Mouse (Mus musculus) CH12.LX (cell line): ENCODE results near the gene Prdm10. TPM values are rescaled to one million over a fixed set of nuclear protein-coding genes. Genes with fewer than 3 reads are reported as not detected.

Experiments
- DNase-seq: peaks from one replicate; pipeline ENCODE4 v3.0.0-alpha.2; 2013; ENCODE audit errors: extremely low read depth
- H3K27ac ChIP-seq: 2 replicates; pipeline ENCODE4 v1.5.1; 2012; ENCODE audit warnings: low read depth, mild to moderate bottlenecking, control low read depth, moderate library complexity; ENCODE audit not compliant: insufficient read depth
- H3K27me3 ChIP-seq: replicated peaks from 2 replicates; pipeline ENCODE3; 2012; ENCODE audit warnings: inconsistent platforms
- H3K36me3 ChIP-seq, 2 experiments: replicated peaks in 1 of 2; 2 replicates each; pipeline versions ENCODE3 to v1.6.1; 2012; ENCODE audit warnings: inconsistent platforms in 1 of 2, low read length in 1 of 2, mild to moderate bottlenecking in 1 of 2, mixed read lengths in 1 of 2, moderate library complexity in 1 of 2; ENCODE audit not compliant: control insufficient read depth in 1 of 2, insufficient read depth in 1 of 2
- H3K4me1 ChIP-seq, 2 experiments: 2 replicates each; pipeline ENCODE4 v1.6.1; 2012; ENCODE audit warnings: inconsistent platforms in 1 of 2, moderate library complexity in 1 of 2; ENCODE audit not compliant: insufficient read depth in 2 of 2, control insufficient read depth in 1 of 2
- H3K4me2 ChIP-seq: 2 replicates; pipeline ENCODE4 v1.6.1; 2012; ENCODE audit warnings: low read depth, mild to moderate bottlenecking, control low read depth; ENCODE audit not compliant: poor library complexity, insufficient read depth, severe bottlenecking
- H3K4me3 ChIP-seq, 3 experiments: fragments of 150-350 bp in 1 of 3; sonication (generic) in 1 of 3; replicated peaks in 1 of 3; 2 replicates each; pipeline versions ENCODE3 to v1.5.1; 2011 to 2012; ENCODE audit warnings: low read depth in 2 of 3, low read length in 2 of 3, mild to moderate bottlenecking in 2 of 3, moderate library complexity in 2 of 3, control low read depth in 1 of 3, improper control_type of control experiment in 1 of 3, inconsistent platforms in 1 of 3, mixed read lengths in 1 of 3; ENCODE audit not compliant: poor library complexity in 1 of 3
- H3K79me2 ChIP-seq: replicated peaks from 2 replicates; pipeline ENCODE4 v1.6.1; 2012; ENCODE audit warnings: mild to moderate bottlenecking, moderate library complexity; ENCODE audit not compliant: control insufficient read depth, poor library complexity, insufficient read depth, severe bottlenecking; ENCODE audit errors: extremely low read depth
- H3K9ac ChIP-seq: 2 replicates; pipeline ENCODE4 v1.6.1; 2012; ENCODE audit warnings: low read depth, mild to moderate bottlenecking, control low read depth, moderate library complexity; ENCODE audit not compliant: insufficient read depth
- H3K9me3 ChIP-seq: replicated peaks from 2 replicates; pipeline ENCODE3; 2012; ENCODE audit warnings: low read length, inconsistent platforms, mixed read lengths
- CHD2 ChIP-seq: IDR thresholded peaks from 2 replicates; pipeline ENCODE4 v1.6.1; 2011; ENCODE audit warnings: low read length, improper control_type of control experiment
- CTCF ChIP-seq, 2 experiments: IDR thresholded peaks in 1 of 2; conservative IDR thresholded peaks in 1 of 2; 2 replicates each; pipeline ENCODE4 v1.5.1; 2011 to 2012; ENCODE audit warnings: low read depth in 2 of 2, low read length in 2 of 2, improper control_type of control experiment in 1 of 2, inconsistent platforms in 1 of 2, mild to moderate bottlenecking in 1 of 2, moderate library complexity in 1 of 2
- ELF1 ChIP-seq: IDR thresholded peaks from 2 replicates; pipeline ENCODE4 v1.6.1; 2014; ENCODE audit warnings: low read depth, mild to moderate bottlenecking, inconsistent platforms, low read length, improper control_type of control experiment
- EP300 ChIP-seq: IDR thresholded peaks from 2 replicates; pipeline ENCODE4 v1.6.1; 2011; ENCODE audit warnings: low read length, improper control_type of control experiment
- ETS1 ChIP-seq: conservative IDR thresholded peaks from 2 replicates; pipeline ENCODE4 v1.6.1; 2012; ENCODE audit warnings: low read depth, mild to moderate bottlenecking, inconsistent platforms, low read length, improper control_type of control experiment, moderate library complexity
- HCFC1 ChIP-seq: IDR thresholded peaks from 2 replicates; pipeline ENCODE4 v1.6.1; 2012; ENCODE audit warnings: low read depth, mild to moderate bottlenecking, inconsistent platforms, low read length, improper control_type of control experiment
- JUND ChIP-seq: conservative IDR thresholded peaks from 2 replicates; pipeline ENCODE4 v1.6.1; 2011; ENCODE audit warnings: low read depth, low read length, improper control_type of control experiment
- MEF2A ChIP-seq: IDR thresholded peaks from 2 replicates; pipeline ENCODE4 v1.6.1; 2014; ENCODE audit warnings: low read depth, mild to moderate bottlenecking, inconsistent platforms, low read length, improper control_type of control experiment, borderline replicate concordance
- MXI1 ChIP-seq: IDR thresholded peaks from 2 replicates; pipeline ENCODE4 v1.6.1; 2011; ENCODE audit warnings: mild to moderate bottlenecking, low read depth, low read length, improper control_type of control experiment
- NRF1 ChIP-seq: IDR thresholded peaks from 2 replicates; pipeline ENCODE4 v1.6.1; 2014; ENCODE audit warnings: low read depth, mild to moderate bottlenecking, inconsistent platforms, low read length, improper control_type of control experiment, moderate library complexity
- RAD21 ChIP-seq: IDR thresholded peaks from 2 replicates; pipeline ENCODE4 v1.6.1; 2011; ENCODE audit warnings: low read depth, mild to moderate bottlenecking, low read length, improper control_type of control experiment, moderate library complexity
- SMC3 ChIP-seq: IDR thresholded peaks from 2 replicates; pipeline ENCODE4 v1.6.1; 2011; ENCODE audit warnings: low read depth, low read length, improper control_type of control experiment
- dilution Hi-C: fragments of 300-500 bp; cut with MboI; formaldehyde crosslinking; loops from 2 replicates; pipeline ENCODE4 v1.14.3; 2020; ENCODE audit warnings: low sequenced_read_pairs; ENCODE audit not compliant: extremely low pct_unique_long_range_greater_than_20kb, extremely low pct_ligation_motif_present
- in situ Hi-C: fragments of 300-500 bp; cut with MboI; formaldehyde crosslinking; loops from 3 replicates; pipeline ENCODE4 v1.14.3; 2019; ENCODE audit warnings: low sequenced_read_pairs, low pct_ligation_motif_present, low pct_unique_long_range_greater_than_20kb, mixed read lengths
- polyA plus RNA-seq: library from polyadenylated mRNA; unstranded; fragments of >175 nt; gene quantifications from 2 replicates; pipeline ENCODE4 v1.2.1, GENCODE M21; 2012; ENCODE audit warnings: low read depth; ENCODE audit not compliant: insufficient read length
- total RNA-seq, 2 experiments: library from RNA; depleted of rRNA; stranded (reverse); fragments of 300-350 nt in 1 of 2; fragments of >200 nt in 1 of 2; gene quantifications; 2 replicates each; pipeline ENCODE4 v1.2.3; 2012 to 2014

The Prdm10 gene
- total and polyA plus RNA-seq, 3 experiments: 4.5 to 6.7 (median 4.7) TPM

GRCm38 (mm10) chr9:31386368-31387180 lies 106.2 kb downstream of the Prdm10 start:
- H3K36me3 ChIP-seq: peaks cover 16 to 32% of the 10 kb centered on the region in 2 experiments
- peaks cover 28% of the 10 kb centered on the region for H3K79me2 ChIP-seq
- dilution Hi-C loops: no loop called here
- peaks cover 3 to 27% of the 10 kb centered on the region in 2 experiments for H3K4me1 ChIP-seq
- H3K4me3 ChIP-seq: peak overlapping the region; percentile 75 to 87 (median 83)
- H3K9me3 ChIP-seq: no peaks in the 10 kb centered on the region
- peak overlapping the region; percentile 88 for H3K4me2 ChIP-seq
- no peaks in the 10 kb centered on the region for H3K27me3 ChIP-seq
- peak overlapping the region; percentile 76 for H3K9ac ChIP-seq
- H3K27ac ChIP-seq: no peak overlapping the region
- peak; percentile 20 for DNase-seq
- 0 out of 2 replicates have a peak, but pooled peaks have one; percentile 12 for TF ChIP-seq ELF1
- no peak for TF ChIP-seq SMC3
- peak; percentile 10; the same call in 1 of the 2 replicates for TF ChIP-seq MXI1
- TF ChIP-seq CHD2: peak; percentile 22; the same call in 1 of the 2 replicates
- in situ Hi-C loops: no loop called here

DNA sequence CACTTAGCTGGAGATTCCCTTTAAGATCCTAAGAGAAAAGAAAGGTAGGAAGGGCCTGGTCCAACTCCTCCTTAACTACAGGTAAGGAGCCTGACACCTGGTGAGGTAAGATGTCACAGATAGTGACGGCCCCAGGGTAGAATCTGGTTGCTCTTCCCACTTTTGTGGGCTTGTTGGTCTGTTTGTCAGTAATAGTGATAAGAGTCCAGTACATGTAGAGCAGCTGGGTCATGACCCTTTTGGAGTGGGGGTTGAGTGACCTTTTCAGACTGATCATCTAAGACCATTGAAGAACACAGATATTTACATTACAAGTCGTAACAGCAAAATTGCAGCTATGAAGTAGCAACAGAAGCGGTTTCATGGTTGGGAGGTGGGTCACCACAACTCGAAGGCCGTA lies 106.9 kb downstream of the Prdm10 start:
- H3K27ac ChIP-seq: no peak overlapping the region
- H3K9me3 ChIP-seq: no peaks in the 10 kb centered on the region
- peaks cover 22 to 39% of the 10 kb centered on the region in 2 experiments for H3K36me3 ChIP-seq
- dilution Hi-C loops: no loop called here
- H3K9ac ChIP-seq: 0 out of 2 replicates have a peak overlapping the region, but pooled peaks have one; percentile 76
- H3K4me2 ChIP-seq: peak overlapping the region; percentile 88
- H3K79me2 ChIP-seq: peaks cover 28% of the 10 kb centered on the region
- no peak for DNase-seq
- H3K4me3 ChIP-seq: peak overlapping the region; percentile 22 to 87 (median 83)
- peaks cover 3 to 27% of the 10 kb centered on the region in 2 experiments for H3K4me1 ChIP-seq
- H3K27me3 ChIP-seq: no peaks in the 10 kb centered on the region
- no peak for TF ChIP-seq NRF1
- TF ChIP-seq HCFC1: no peak
- no peak for TF ChIP-seq ETS1
- TF ChIP-seq MEF2A: no peak
- no peak for TF ChIP-seq JUND
- in situ Hi-C loops: no loop called here

GRCm38 (mm10) chr9:31400441-31400840 lies 120.1 kb downstream of the Prdm10 start:
- H3K27me3 ChIP-seq: no peaks in the 10 kb centered on the region
- dilution Hi-C loops: no loop called here
- TF ChIP-seq SMC3 (peak; percentile 47), RAD21 (peak; percentile 59), EP300 (no peak), CTCF (conservative IDR thresholded peaks at IDR 0.05 in 1 of 2, IDR thresholded peaks at IDR 0.05 in 1 of 2; ENCODE audit: low read depth in 2 of 2, low read length in 2 of 2) (peak; percentile 75 to 76)
- TF ChIP-seq, all 38 proteins: peak for 3
- Histone ChIP-seq H3K9me3 (no peaks in the 10 kb centered on the region), H3K9ac (no peak overlapping the region), H3K4me3 (no peak overlapping the region), H3K4me1 (no peaks in the 10 kb centered on the region), H3K4me2 (no peak overlapping the region), H3K27ac (no peak overlapping the region), H3K36me3 (peaks cover 83 to 96% of the 10 kb centered on the region in 2 experiments), H3K79me2 (no peaks in the 10 kb centered on the region)
- in situ Hi-C loops: loop anchor here (10.0 kb wide), 1 partner anchor 154 kb away; no protein-coding TSS in a partner anchor
- peak; percentile 58 for DNase-seq
